Mouse (Mus musculus) colon, adult 2 months (tissue): Measurements from ENCODE around the gene Olfr1176. TPM values are rescaled to one million over a fixed set of nuclear protein-coding genes. Genes with fewer than 3 reads are reported as not detected.

Source experiments
- polyA plus RNA-seq: library from polyadenylated mRNA; depleted of rRNA; stranded (reverse); fragments of >200 nt; gene quantifications from 2 replicates; pipeline ENCODE4 v1.2.3, GENCODE M21; 2012; rRNA removed

The Olfr1176 gene
- not detected in 2 replicates for polyA plus RNA-seq

GRCm38 (mm10) chr2:88336421-88336820 is at the start of gene Olfr1176:
Gene Olfr1176, plus strand, starts transcription at chr2:88336721.

DNA sequence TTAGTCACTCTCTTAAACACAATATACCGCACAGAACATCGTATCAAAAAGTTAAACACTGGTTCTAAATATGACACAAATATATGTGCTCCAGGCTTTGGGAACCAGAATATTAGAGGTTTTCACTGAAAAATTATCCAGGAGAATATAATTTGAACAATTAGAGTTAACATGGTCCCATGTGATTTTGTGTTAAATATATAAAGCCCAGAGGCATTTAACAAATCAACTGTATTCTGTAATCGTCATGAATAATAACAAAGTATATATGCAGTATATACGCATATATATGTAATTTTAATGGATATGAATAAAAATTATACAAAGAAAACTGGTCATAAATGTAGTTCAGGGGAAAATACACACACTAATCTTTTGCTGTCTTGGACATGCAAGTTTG is 21.5 kb upstream of the Olfr1176 start, which contains the start of gene Olfr1174-ps:
Gene Olfr1174-ps (minus strand): TSS at position 101 of the 400 bp plus-strand sequence.

DNA sequence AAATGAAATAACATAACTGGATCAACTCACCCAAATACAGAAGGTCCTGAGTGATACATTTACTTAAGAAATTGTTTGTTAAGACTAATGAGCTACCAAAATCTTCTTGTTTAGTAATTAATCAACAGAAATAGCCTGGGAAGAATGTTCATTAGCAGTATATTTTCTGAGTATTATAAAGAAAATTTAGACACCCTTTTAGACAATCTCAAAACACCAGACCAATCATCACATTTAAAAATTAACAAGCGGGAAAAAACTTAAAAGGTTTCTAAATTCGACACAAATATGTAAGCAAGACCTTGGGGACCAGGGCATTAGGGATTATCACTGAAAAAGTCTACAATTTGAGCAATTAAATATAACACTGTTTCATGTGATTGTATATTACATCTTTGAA is 9.4 kb upstream of the Olfr1176 start, which contains the start of gene Olfr1175-ps:
Gene Olfr1175-ps (minus strand): TSS at position 101 of the 400 bp plus-strand sequence.

DNA sequence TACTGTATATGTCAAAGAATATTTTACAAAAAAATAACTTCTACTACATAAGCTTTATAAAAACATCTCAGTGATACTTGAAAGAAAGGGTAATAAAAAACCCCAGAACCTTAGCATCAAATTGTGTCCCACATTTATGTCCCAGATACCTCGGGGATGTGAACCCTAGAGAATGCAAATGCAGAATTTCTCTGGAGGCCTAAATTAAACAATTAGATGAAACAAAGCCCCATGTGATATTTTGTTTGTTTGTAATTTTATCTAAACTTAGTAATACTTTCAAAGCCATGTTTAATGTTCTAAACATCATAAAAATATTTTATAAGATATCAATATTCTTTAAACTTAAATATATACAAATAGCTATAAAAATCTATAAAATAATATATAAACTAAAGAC is 9.9 kb downstream of the Olfr1176 start, which contains the start of gene Olfr1177-ps:
Gene Olfr1177-ps (minus strand): TSS at position 101 of the 400 bp plus-strand sequence.

DNA sequence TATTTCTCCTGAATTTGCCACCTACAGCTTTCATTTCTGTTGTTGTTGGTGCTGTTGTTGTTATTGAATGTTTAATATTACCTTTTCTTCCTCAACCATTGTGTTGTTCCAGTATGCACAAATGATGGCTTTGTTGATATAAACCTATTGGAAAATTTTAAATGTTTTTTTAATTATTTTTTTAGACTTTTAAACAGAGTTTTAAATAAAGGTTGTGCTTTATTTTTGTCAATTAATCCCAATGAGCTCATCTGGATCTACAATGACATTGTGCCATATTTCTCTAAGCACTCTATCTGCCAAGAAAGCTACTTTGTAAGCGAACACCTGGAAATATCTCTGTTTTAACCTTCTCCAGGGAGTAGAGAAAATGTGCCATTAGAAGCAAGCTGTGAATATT is 50.2 kb downstream of the Olfr1176 start, which contains the start of gene Olfr1178:
Gene Olfr1178 (plus strand): TSS at position 301 of the 400 bp plus-strand sequence.

Other genes with a start within 250 kb of the Olfr1176 start
- not detected in 2 replicates for gene Olfr1164, start 242.8 kb upstream of the Olfr1176 start, polyA plus RNA-seq
- gene Olfr1166, start 208.4 kb upstream of the Olfr1176 start, polyA plus RNA-seq: not detected in 2 replicates
- not detected in 2 replicates for gene Olfr1167, start 181.5 kb upstream of the Olfr1176 start, polyA plus RNA-seq
- not detected in 2 replicates for gene Olfr1168, start 154.8 kb upstream of the Olfr1176 start, polyA plus RNA-seq
- not detected in 2 replicates for gene Olfr1170, start 108.4 kb upstream of the Olfr1176 start, polyA plus RNA-seq
- gene Olfr1173, start 56.8 kb upstream of the Olfr1176 start, polyA plus RNA-seq: not detected in 2 replicates
- gene Olfr1174-ps, start 21.6 kb upstream of the Olfr1176 start, polyA plus RNA-seq: not detected in 2 replicates
- gene Olfr1175-ps, start 9.5 kb upstream of the Olfr1176 start, polyA plus RNA-seq: not detected in 2 replicates
- gene Olfr1177-ps, start 9.8 kb downstream of the Olfr1176 start, polyA plus RNA-seq: not detected in 2 replicates
- gene Olfr1178, start 50.3 kb downstream of the Olfr1176 start, polyA plus RNA-seq: not detected in 2 replicates
- gene Olfr1179, start 69.7 kb downstream of the Olfr1176 start, polyA plus RNA-seq: not detected in 2 replicates
- not detected in 2 replicates for gene Olfr1180, start 82.4 kb downstream of the Olfr1176 start, polyA plus RNA-seq
- not detected in 2 replicates for gene Olfr1181, start 89.5 kb downstream of the Olfr1176 start, polyA plus RNA-seq
- not detected in 2 replicates for gene Gm13757, start 112.4 kb downstream of the Olfr1176 start, polyA plus RNA-seq
- not detected in 2 replicates for gene Olfr1183, start 118.1 kb downstream of the Olfr1176 start, polyA plus RNA-seq
- not detected in 2 replicates for gene Olfr1184, start 146.9 kb downstream of the Olfr1176 start, polyA plus RNA-seq
- not detected in 2 replicates for gene Olfr1185-ps1, start 156.6 kb downstream of the Olfr1176 start, polyA plus RNA-seq
- not detected in 2 replicates for gene Olfr1186, start 181.8 kb downstream of the Olfr1176 start, polyA plus RNA-seq
- not detected in 2 replicates for gene Olfr1188, start 220.2 kb downstream of the Olfr1176 start, polyA plus RNA-seq
- gene Olfr1189, start 249.7 kb downstream of the Olfr1176 start, polyA plus RNA-seq: not detected in 2 replicates